Mouse (Mus musculus) layer of hippocampus, postnatal 14 days (tissue): Measurements from ENCODE around the gene Actr10. TPM values are rescaled to one million over a fixed set of nuclear protein-coding genes. Genes with fewer than 3 reads are reported as not detected.

ENCODE experiments used
- DNase-seq, 2 experiments: peaks; one replicate each; pipeline ENCODE4 v3.0.0; 2021 to 2022; ENCODE audit warnings: low spot score in 2 of 2, mixed read lengths in 1 of 2
- total RNA-seq, 2 experiments: library from RNA; stranded (reverse); gene quantifications; 2 replicates each; pipeline ENCODE4 v1.2.3; 2021

The Actr10 gene
- total RNA-seq, 2 experiments from 2014 or later: 168 to 172 TPM

DNA sequence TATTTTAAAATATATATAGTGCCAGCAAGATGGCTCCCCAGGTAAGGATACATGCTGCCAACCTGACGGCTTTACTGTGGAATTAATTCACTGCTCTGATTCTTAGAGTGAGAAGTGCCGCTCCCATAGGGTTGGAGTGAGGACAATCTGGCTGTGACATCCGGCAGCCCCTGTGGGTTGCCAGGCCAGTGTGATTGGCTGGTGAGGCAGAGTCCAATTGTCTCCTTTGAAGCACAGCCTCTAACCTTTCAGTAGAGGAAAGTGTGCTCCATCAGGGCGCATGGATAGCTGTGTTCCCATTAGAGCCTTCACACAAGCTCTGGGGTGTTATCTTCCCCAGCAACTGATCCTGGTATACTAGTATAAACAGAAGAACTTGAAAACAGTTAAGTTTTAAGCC is 21.0 kb downstream of the Actr10 start:
- DNase-seq: no peak

DNA sequence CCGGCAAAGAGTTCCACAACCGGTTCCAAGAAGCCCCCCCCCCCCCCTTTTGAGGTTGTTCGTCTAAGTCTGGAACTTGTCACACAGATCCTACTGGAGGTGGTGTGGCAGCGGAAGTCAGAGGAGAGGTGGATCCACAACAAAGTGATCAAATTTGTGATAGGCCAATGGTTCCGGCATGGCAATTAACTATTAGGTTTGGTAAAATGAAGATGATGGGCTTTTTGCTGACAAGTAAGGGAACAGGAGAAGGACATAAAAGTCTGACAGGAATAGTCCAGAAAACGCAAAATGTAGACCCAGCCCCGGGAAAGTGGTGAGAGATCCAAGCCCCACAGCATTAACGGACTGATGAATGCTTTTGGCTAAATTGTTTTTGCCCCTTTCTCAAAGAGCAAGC is 29.9 kb downstream of the Actr10 start:
- peak in 1 of 2 experiments; percentile 6 for DNase-seq

DNA sequence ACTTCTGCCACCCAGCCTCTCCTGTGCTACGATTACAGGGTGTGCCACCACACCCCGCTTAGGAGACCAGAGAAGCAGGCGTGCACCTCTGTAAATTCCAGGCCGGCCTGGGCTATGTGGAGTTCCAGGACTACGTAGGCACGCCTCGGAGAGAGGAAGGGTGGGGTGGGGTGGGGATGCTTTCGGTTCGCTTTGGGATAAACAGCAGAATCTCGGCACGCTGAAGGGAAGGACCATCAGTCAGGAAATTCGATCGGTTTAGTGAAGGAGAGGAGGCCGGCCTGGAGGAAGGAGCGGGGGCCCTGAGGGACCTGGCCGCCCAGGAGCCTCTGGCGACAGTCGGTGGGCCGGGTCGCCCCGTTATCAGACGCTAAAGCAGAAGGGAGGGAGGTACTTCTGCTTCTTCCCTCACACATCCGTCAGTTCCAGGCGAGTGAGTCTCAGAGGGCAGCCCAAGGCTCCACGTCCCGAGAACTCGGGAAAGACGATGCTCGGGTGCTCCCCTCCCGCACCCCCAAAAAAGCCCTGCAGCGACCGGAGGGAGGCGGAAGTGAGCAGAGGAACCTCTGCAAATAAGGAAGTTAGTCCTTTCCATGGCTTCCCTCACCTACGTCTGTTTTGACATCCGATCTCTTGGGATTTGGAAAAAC is 30.6 kb downstream of the Actr10 start:
- peak; percentile 81 to 82 for DNase-seq

- peak; percentile 91 to 94 for DNase-seq
These were observed 31.2 kb downstream of the Actr10 start for GRCm38 (mm10) chr12:70968791-70969307.

DNA sequence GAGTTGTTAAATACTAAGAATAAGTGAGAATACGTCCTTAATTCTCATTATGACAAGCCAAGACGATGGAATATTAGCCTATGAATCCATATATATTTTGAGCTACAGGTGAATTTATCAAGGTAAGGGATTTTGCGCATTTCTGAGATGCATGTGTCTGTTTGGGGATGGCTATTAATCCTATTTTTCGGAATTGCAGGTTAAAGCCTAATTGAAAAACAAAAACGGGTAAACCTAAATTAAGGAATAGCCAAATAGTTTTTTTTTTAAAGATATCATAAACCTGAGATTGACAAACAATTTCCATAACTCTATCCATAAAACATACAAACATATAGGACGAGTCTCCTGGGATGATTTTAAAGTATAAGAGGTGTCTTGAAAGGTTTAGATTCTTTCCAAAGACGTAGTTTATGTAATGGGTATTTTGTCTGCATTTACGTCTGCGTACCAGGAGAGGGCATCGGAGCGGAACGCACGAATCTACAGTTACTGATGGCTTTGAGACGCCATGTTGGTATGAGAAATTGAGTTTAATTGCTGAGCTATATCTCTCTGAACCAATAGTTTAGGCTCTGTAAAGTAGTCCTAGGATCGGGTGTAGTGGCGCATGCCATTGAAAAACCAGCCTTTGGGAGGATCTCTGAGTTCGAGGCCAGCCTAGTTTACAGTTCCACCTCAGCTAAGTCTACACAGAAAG is 32.0 kb downstream of the Actr10 start:
- DNase-seq: peak; percentile 58 to 76

- DNase-seq: no peak
These were observed 36.2 kb downstream of the Actr10 start for GRCm38 (mm10) chr12:70973831-70974230.

DNA sequence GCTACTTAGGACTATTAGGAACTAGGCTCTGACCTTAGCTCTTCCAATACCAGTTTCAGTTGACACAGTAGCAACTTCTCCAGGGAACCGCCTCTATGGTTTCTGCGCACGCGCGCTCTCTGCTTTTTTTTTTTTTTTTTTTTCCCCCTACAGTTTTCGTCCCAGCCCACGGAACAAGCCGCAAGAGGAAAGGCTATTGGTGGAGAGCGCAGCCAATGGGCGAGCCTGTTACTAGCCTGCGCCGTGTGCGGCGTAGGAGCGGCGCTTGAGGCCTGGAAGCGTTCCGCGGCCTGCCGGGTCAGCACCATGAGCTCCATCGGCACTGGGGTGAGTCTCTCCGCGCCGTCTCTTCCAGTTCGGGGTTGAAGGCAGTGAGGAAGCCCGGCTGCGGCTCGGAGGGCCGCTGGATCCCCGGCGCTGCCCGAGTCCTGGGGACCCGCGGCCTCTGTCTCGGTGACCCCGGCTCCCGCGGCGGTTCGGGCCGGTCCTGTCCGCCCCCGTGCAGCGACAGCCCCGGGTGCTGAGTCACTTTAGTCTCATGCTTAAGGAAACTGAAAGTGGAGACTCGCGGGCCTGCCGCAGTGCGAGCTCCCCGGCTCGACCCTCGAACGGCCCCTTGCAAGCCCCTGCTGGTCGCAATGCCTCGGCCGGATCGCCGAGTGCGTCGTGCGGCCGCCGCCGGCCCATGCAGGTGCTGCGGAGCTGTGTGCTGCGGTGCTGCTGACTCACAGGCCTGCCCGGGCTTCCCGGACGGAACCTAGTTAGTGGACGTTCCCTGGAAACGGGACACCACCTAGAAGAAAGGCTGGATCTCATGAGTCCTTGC is 37.0 kb downstream of the Actr10 start, which contains the start of gene Psma3:
Gene Psma3 (plus strand): TSS at position 181 of the 826 bp plus-strand sequence.
- peak; percentile 89 to 93 for DNase-seq

GRCm38 (mm10) chr12:70975406-70975805 is 37.7 kb downstream of the Actr10 start:
- DNase-seq: no peak

DNA sequence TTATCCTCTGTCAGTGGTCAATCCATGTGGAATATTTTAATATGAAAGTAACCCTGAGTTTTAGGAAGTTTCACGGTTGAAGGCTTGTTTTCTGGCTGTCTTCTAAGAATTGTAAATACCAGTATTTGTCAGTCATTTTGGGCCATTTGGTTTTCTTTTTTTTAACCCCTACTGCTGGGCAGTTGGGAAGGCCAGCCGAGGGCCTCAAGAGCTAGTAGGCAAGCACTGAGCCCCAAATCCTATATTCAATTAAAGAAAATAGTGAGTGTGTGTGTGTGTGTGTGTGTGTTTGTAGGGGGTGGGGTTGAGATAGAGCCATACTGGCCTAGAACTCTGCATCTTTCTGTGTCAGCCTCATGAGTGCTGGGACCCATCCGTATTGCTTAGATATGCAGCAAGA is 38.2 kb downstream of the Actr10 start:
- no peak for DNase-seq

- DNase-seq: no peak
These were observed 40.7 kb downstream of the Actr10 start for GRCm38 (mm10) chr12:70978345-70978744.

DNA sequence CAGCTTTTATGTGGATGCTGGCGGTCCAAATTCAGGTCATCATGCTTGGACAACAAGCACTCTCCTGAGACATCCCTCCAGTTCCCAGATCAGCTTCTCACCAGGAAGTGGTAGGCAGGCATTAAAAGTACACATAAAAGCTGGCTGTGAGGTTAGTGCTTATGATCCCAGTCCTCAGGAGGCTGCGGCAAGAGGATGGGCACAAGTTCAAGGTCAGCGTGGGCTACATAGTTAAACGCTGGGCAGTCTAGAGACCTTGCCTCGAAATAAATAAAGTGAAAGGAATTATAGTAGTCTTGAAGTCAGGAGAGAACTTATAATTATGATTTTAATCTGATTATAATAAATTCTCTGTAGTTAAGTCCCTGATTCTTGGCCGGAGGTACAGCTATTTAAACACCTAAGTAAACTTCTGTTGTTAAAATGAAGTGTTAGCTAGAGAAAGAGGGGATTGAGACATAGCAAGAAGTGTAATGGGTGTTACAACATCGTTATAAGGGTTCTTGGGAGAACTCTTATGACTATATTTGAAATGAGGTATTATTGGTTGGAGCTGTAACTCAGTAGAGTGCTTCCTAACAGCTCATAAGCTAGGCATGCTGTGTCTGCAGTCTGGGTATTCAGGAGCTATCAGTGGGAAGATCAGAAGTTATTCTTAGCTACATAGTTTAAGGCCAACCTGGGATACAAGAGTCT is 47.3 kb downstream of the Actr10 start:
- no peak for DNase-seq

DNA sequence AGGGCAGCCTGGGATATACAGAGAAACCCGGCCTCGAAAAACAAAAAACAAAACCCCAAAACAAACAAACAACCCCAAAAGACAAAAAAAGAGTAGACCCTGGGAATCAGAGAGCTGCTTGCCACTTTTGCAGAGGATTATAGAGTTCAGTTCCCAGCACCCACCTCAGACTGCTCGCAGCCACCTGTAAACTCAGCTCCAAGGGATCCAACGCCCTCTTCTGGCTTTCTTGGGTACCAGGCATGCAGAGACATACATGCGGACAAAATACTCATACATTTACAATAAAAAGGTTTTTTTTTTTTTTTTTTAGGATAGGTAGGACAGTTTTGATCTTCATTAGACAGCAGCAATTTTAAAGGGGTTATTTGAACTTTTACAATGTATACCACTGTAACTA is 59.6 kb downstream of the Actr10 start:
- no peak for DNase-seq

- no peak for DNase-seq
These were observed 61.8 kb downstream of the Actr10 start for GRCm38 (mm10) chr12:70999423-70999903.

DNA sequence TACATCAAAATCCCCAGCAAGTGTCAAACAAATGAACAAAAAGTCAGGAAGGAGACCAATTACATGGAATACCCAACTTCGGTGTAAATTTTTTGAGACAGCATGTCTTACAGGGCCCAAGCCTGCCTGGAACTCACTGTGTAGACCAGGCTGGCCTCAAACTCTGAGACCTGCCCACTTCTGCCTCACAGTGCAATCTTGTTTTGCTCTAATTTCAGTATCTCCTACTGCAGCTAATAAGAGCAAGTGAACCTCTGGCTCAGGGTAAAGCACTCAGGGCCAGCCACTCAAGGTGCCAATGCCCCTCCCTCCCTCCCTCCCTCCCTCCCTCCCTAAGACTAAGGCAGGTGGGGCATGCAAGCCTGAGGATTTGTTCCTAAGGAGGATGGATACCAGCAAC is 62.7 kb downstream of the Actr10 start:
- no peak for DNase-seq

GRCm38 (mm10) chr12:71001456-71001855 is 63.8 kb downstream of the Actr10 start:
- no peak for DNase-seq

- no peak for DNase-seq
These were observed 66.2 kb downstream of the Actr10 start for GRCm38 (mm10) chr12:71003760-71004426.

GRCm38 (mm10) chr12:71006141-71006540 is 68.5 kb downstream of the Actr10 start:
- no peak for DNase-seq

DNA sequence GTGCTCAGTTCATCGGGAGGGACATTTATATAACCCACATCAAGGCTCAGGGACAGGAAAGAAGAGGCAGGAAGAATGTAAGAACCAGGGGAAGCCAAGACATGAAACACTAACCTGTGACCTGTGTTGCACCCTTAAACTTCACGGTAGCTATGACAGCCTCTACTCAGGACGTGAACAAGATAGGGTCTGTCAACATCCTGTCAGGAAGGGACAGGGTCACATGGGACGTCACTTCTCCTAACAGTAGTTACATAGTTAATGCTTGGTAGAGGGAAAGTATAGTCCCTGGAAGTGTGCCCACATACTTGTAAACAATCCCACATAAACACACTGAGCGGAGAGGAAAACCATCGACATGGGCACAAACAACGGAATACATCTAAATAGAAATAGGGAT is 69.2 kb downstream of the Actr10 start:
- no peak for DNase-seq

- no peak for DNase-seq
These were observed 72.1 kb downstream of the Actr10 start for GRCm38 (mm10) chr12:71009769-71010168.
